Mouse (Mus musculus): Measurements from ENCODE around the gene Gm21828.
"Not testable (repeated sequence)": the region's sequence is repeated elsewhere in the genome, so short reads cannot be mapped to it uniquely, and the experiment has no call there.

The Gm21828 gene

DNA sequence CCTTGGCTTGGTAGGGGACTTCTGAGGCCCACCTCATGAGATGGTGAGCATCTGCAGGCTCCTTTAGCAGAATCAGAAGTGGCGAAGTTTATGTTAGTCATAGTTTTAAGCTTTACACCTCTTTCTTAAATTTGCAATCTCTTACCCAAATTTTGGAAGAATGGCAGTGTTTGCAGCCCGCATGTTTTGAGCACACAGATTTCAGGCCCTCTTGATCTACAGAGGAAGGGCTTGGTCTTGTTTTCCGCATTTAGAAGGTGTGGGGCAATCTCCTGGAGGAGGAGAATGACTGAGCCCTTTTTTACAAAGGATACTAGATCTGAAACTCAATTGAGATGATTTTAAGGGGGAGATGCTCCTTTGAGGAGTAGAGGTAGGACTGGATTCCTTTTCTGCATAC is at the start of gene Gm21828:
TSS of gene Gm21828 (minus strand) at position 101 of the 400 bp plus-strand sequence.
- DNase-seq = not testable (repeated sequence)

DNA sequence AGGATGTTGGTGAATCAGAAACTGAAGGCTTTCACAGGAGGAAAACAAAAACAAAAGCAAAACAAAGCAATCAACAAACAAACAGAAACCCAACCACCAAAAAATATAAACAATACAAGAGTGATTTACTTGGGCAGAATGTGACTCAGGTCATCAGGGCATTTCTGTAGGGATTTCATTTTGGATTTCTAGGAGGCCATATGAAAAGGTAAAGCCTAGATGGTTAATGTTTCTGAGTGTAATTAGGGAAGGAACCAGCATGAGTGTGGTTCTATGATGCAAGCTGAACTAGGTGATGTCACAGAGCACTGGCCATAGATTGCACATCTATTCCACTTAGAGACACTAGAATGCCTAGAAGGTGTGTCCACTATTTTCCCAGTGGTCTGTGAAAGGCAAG is 28.4 kb upstream of the Gm21828 start, which contains the start of the genes Gm21440 and Gm21454:
TSS of gene Gm21440 (plus strand) at position 301 of the 400 bp plus-strand sequence.
TSS of gene Gm21454 (plus strand) at position 352 of the 400 bp plus-strand sequence.
- DNase-seq = not testable (repeated sequence)
